Mouse (Mus musculus): ENCODE measurements at regions not wholly inside any gene's neighbourhood (a gene's known extent, or its start where the extent isn't known, plus 50 kb on each side); places are given as distances from the start of the nearest gene placed in this dataset.

DNA sequence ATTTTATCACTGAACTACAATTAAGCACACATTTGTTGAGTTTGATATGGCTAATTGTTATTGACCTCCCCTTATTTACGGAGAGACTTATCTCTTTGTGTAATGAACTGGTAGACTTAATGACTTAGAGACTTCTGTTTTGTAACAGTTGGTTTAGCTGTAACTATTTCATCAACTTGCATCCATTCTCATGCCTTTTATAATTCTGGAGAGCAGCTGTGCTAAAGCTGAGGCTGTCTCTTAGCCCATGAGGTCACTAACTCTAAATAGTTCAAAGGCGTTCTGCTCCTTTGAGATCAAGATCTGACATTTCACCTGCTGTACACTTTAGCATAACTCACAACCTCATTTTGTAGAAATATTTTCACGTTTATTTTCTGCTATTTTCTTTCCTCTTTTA lies 541.5 kb upstream of the Mef2c start:
- H3K4me1 ChIP-seq (ENCODE audit: control insufficient read depth, insufficient read depth, low read length): no peaks in the 10 kb centered on the region
- H3K4me2 ChIP-seq (ENCODE audit: low read depth, severe bottlenecking): no peak overlapping the region
- no peaks in the 10 kb centered on the region for H3K27me3 ChIP-seq (ENCODE audit: control insufficient read depth, insufficient read depth, low read length)
- H3K27ac ChIP-seq (replicated peaks; ENCODE audit: low read depth, low read length): no peak overlapping the region
- 76% methylated on average over 3 of the region's 3 CpGs for WGBS
- no peaks in the 10 kb centered on the region for H3K36me3 ChIP-seq (ENCODE audit: control insufficient read depth, insufficient read depth, low read length)
- no peak for ATAC-seq (ENCODE audit: insufficient number of reproducible peaks, low FRiP score, low TSS enrichment, low read depth)
- no peak overlapping the region for H3K4me3 ChIP-seq (ENCODE audit: low read depth, low read length)
- no peaks in the 10 kb centered on the region for H3K9me3 ChIP-seq (ENCODE audit: control insufficient read depth, low read length)
- no peak for DNase-seq (ENCODE audit: low spot score)
- no peak overlapping the region for H3K9ac ChIP-seq (ENCODE audit: low read length)

DNA sequence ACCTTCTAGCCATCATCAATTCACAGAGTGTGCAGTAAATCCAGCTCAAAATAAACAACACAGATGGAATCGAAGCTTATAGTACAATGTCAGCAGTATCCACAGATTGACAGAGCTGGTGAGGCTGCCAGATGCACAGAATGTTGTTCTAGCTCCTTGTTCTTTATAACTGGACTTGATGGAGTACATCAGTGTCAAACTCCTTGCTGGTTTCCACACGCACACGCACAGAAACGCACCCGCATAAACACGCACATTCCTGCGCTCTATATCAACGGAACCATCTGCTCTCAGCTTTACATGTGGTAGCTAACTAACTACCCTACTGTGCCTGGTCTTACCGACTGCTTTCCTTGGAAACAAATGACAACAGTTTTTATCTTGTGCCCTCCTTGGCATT lies 532.1 kb upstream of the Mef2c start:
- DNase-seq (ENCODE audit: low spot score) (no peak), ATAC-seq (ENCODE audit: insufficient number of reproducible peaks, low FRiP score, low TSS enrichment, low read depth) (no peak)
- no peaks in the 10 kb centered on the region for H3K4me1 ChIP-seq (ENCODE audit: control insufficient read depth, insufficient read depth, low read length)
- no peaks in the 10 kb centered on the region for H3K36me3 ChIP-seq (ENCODE audit: control insufficient read depth, insufficient read depth, low read length)
- 89% methylated on average over 9 of the region's 9 CpGs for WGBS
- H3K27ac ChIP-seq (replicated peaks; ENCODE audit: low read depth, low read length): no peak overlapping the region
- no peaks in the 10 kb centered on the region for H3K9me3 ChIP-seq (ENCODE audit: control insufficient read depth, low read length)
- H3K27me3 ChIP-seq (ENCODE audit: control insufficient read depth, insufficient read depth, low read length): no peaks in the 10 kb centered on the region
- no peak overlapping the region for H3K4me3 ChIP-seq (ENCODE audit: low read depth, low read length)
- no peak overlapping the region for H3K4me2 ChIP-seq (ENCODE audit: low read depth, severe bottlenecking)
- H3K9ac ChIP-seq (ENCODE audit: low read length): no peak overlapping the region

DNA sequence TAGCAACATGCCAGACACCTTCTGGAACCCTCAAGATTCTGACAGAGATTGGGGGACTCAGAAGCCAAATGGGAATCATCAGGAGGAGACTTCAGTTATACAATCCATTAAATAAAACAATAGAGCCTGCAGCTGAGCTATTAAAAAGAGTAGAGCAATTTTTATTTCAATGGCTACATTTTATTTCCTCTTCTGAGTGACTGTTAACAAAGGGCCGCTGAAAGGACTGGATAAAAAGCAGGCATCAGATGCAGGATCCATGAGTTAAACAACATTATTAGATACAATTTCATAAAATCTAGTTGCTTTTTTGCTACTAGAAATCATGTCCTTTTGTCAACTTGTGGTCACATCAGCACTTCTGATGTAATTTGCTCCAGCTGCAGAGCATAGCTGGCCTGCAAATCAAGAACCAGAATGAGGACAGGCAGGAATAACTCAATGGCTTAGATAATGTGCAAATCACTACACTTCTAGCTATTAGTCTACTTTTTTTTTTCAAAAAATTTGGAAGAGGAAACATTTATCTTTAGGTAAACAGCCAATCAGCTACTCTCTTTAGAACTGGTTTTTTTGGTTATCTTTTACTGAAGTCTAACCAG lies 529.5 kb upstream of the Mef2c start:
- Histone ChIP-seq H3K36me3 (ENCODE audit: control insufficient read depth, insufficient read depth, low read length) (no peaks in the 10 kb centered on the region), H3K4me2 (ENCODE audit: low read depth, severe bottlenecking) (no peak overlapping the region), H3K4me1 (ENCODE audit: control insufficient read depth, insufficient read depth, low read length) (no peaks in the 10 kb centered on the region), H3K9me3 (ENCODE audit: control insufficient read depth, low read length) (no peaks in the 10 kb centered on the region), H3K9ac (ENCODE audit: low read length) (no peak overlapping the region), H3K4me3 (ENCODE audit: low read depth, low read length) (no peak overlapping the region), H3K27me3 (ENCODE audit: control insufficient read depth, insufficient read depth, low read length) (no peaks in the 10 kb centered on the region), H3K27ac (replicated peaks; ENCODE audit: low read depth, low read length) (no peak overlapping the region)
- DNase-seq (ENCODE audit: low spot score) (no peak), ATAC-seq (ENCODE audit: insufficient number of reproducible peaks, low FRiP score, low TSS enrichment, low read depth) (no peak)
- 82% methylated on average over 1 of the region's 1 CpGs for WGBS

DNA sequence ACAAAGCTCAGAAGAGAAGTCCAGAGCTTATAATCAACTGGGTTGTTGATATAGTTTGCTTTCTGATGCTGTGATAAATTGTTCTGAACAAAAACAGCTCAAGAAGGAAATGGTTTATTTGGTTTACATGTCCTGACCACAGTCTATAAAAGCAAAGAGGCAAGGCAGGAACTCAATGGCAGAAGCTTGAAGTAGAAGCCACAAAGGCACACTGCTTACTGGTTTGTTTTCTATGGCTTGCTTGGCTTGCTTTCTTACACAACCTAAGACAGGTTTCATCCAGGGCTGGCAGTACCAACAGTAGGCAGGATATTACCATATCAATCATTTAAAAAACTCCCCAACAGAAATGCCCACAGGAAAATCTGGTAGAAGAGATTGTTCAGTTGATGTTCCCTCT lies 502.7 kb upstream of the Mef2c start:
- no peak for ATAC-seq (ENCODE audit: insufficient number of reproducible peaks, low FRiP score, low TSS enrichment, low read depth)
- no peaks in the 10 kb centered on the region for H3K36me3 ChIP-seq (ENCODE audit: control insufficient read depth, insufficient read depth, low read length)
- no peak overlapping the region for H3K4me2 ChIP-seq (ENCODE audit: low read depth, severe bottlenecking)
- H3K9me3 ChIP-seq (ENCODE audit: control insufficient read depth, low read length): no peaks in the 10 kb centered on the region
- no peak overlapping the region for H3K9ac ChIP-seq (ENCODE audit: low read length)
- no peaks in the 10 kb centered on the region for H3K27me3 ChIP-seq (ENCODE audit: control insufficient read depth, insufficient read depth, low read length)
- H3K4me1 ChIP-seq (ENCODE audit: control insufficient read depth, insufficient read depth, low read length): no peaks in the 10 kb centered on the region
- H3K4me3 ChIP-seq (ENCODE audit: low read depth, low read length): no peak overlapping the region
- DNase-seq (ENCODE audit: low spot score): no peak
- no peak overlapping the region for H3K27ac ChIP-seq (replicated peaks; ENCODE audit: low read depth, low read length)

DNA sequence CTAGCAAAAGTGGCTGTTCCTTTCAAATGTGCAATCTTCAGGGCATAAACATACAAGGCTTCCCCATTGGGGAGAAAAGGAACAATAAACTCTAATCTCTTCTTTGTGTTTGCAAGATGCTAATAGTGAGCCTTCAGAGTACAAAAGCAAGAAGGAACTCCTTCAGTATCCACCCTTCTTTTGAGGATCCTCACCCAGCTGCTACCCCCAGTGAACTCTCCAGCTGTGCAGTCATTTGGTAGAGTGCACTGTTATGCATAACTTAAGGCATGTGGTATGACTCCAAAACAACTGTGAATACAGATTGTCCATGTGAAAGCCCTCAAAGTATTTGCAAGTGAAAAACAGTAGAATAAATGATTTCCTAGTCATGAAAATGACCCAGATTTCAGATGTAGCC lies 487.1 kb upstream of the Mef2c start:
- ATAC-seq (ENCODE audit: insufficient number of reproducible peaks, low FRiP score, low TSS enrichment, low read depth) (no peak), DNase-seq (ENCODE audit: low spot score) (no peak)
- no peak overlapping the region for H3K4me3 ChIP-seq (ENCODE audit: low read depth, low read length)

DNA sequence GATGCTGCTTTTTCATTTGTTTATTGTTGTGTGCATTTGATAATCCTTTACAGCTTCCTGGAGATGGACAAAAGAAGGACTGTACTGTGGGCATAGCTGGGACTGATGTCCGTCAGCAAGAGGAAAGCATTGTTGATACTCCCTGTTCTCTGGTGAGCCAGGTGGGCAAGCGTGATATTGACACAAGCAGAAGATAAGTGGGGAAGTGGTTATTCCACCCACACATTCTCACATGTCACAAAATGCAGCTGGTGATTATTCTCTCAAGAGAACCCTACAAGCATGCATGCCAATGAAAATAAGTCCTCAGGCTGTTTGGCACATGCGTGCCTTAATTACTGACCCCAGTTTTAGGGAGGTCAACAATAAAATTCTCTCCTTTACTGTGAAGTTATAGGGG lies 483.0 kb upstream of the Mef2c start:
- Histone ChIP-seq H3K4me3 (ENCODE audit: low read depth, low read length) (no peak overlapping the region), H3K27me3 (ENCODE audit: control insufficient read depth, insufficient read depth, low read length) (no peaks in the 10 kb centered on the region), H3K9ac (ENCODE audit: low read length) (no peak overlapping the region), H3K4me1 (ENCODE audit: control insufficient read depth, insufficient read depth, low read length) (no peaks in the 10 kb centered on the region), H3K4me2 (ENCODE audit: low read depth, severe bottlenecking) (no peak overlapping the region), H3K27ac (replicated peaks; ENCODE audit: low read depth, low read length) (no peak overlapping the region), H3K9me3 (ENCODE audit: control insufficient read depth, low read length) (no peaks in the 10 kb centered on the region), H3K36me3 (ENCODE audit: control insufficient read depth, insufficient read depth, low read length) (no peaks in the 10 kb centered on the region)
- WGBS: 50% methylated on average over 3 of the region's 3 CpGs
- no peak for DNase-seq (ENCODE audit: low spot score)
- no peak for ATAC-seq (ENCODE audit: insufficient number of reproducible peaks, low FRiP score, low TSS enrichment, low read depth)

More for the DNA sequence above, 487.1 kb upstream of the Mef2c start:
- H3K9me3 ChIP-seq (ENCODE audit: control insufficient read depth, low read length): no peaks in the 10 kb centered on the region
- no peak overlapping the region for H3K27ac ChIP-seq (replicated peaks; ENCODE audit: low read depth, low read length)
- no peak overlapping the region for H3K4me2 ChIP-seq (ENCODE audit: low read depth, severe bottlenecking)
- no peaks in the 10 kb centered on the region for H3K4me1 ChIP-seq (ENCODE audit: control insufficient read depth, insufficient read depth, low read length)
- H3K9ac ChIP-seq (ENCODE audit: low read length): no peak overlapping the region
- no peaks in the 10 kb centered on the region for H3K27me3 ChIP-seq (ENCODE audit: control insufficient read depth, insufficient read depth, low read length)
- no peaks in the 10 kb centered on the region for H3K36me3 ChIP-seq (ENCODE audit: control insufficient read depth, insufficient read depth, low read length)

DNA sequence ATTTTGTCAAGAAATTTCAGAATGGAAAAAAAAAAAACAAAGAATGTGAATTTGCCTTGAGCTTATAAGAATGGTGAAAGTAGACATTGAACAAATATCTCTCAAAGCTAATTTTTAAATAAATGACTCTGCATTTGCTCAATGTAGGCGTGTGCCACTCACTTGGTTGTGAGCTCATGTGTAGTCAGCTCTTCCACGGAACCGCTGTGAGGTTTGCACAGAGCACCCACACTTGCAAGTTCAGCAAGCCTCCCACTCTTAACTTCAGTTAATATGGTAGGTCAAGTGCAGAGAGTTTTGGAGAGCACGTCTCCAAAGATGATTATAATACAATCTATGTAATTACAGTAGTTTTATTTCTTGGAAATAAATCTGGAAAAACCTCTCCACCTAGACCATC lies 479.9 kb upstream of the Mef2c start:
- no peak for ATAC-seq (ENCODE audit: insufficient number of reproducible peaks, low FRiP score, low TSS enrichment, low read depth)
- Histone ChIP-seq H3K36me3 (ENCODE audit: control insufficient read depth, insufficient read depth, low read length) (no peaks in the 10 kb centered on the region), H3K27me3 (ENCODE audit: control insufficient read depth, insufficient read depth, low read length) (no peaks in the 10 kb centered on the region), H3K4me2 (ENCODE audit: low read depth, severe bottlenecking) (no peak overlapping the region), H3K9ac (ENCODE audit: low read length) (no peak overlapping the region), H3K4me1 (ENCODE audit: control insufficient read depth, insufficient read depth, low read length) (no peaks in the 10 kb centered on the region), H3K4me3 (ENCODE audit: low read depth, low read length) (no peak overlapping the region), H3K9me3 (ENCODE audit: control insufficient read depth, low read length) (no peaks in the 10 kb centered on the region), H3K27ac (replicated peaks; ENCODE audit: low read depth, low read length) (no peak overlapping the region)
- 92% methylated on average over 4 of the region's 4 CpGs for WGBS
- DNase-seq (ENCODE audit: low spot score): no peak

DNA sequence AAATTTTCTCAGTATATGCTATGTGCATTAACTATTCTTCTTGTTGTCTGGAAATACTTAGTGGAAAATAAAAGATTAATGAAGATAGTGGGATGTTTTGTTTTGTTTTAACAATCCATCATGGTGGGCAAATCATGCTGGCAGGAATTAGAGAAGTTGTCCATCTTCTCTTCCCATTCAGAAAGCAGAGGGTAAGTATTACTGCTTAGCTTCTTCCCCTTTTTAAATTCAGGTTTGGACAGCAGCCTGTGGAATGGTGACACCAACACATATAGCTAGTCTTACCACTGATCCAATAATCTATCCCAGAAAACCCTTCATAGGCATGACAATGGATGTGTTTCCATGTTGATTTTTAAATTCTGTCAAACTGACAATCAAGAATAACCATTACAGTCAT lies 467.9 kb upstream of the Mef2c start:
- Histone ChIP-seq H3K4me1 (ENCODE audit: control insufficient read depth, insufficient read depth, low read length) (no peaks in the 10 kb centered on the region), H3K9me3 (ENCODE audit: control insufficient read depth, low read length) (no peaks in the 10 kb centered on the region), H3K4me2 (ENCODE audit: low read depth, severe bottlenecking) (no peak overlapping the region), H3K27me3 (ENCODE audit: control insufficient read depth, insufficient read depth, low read length) (no peaks in the 10 kb centered on the region), H3K9ac (ENCODE audit: low read length) (no peak overlapping the region), H3K36me3 (ENCODE audit: control insufficient read depth, insufficient read depth, low read length) (no peaks in the 10 kb centered on the region), H3K4me3 (ENCODE audit: low read depth, low read length) (no peak overlapping the region), H3K27ac (replicated peaks; ENCODE audit: low read depth, low read length) (no peak overlapping the region)
- ATAC-seq (ENCODE audit: insufficient number of reproducible peaks, low FRiP score, low TSS enrichment, low read depth): no peak
- no peak for DNase-seq (ENCODE audit: low spot score)

DNA sequence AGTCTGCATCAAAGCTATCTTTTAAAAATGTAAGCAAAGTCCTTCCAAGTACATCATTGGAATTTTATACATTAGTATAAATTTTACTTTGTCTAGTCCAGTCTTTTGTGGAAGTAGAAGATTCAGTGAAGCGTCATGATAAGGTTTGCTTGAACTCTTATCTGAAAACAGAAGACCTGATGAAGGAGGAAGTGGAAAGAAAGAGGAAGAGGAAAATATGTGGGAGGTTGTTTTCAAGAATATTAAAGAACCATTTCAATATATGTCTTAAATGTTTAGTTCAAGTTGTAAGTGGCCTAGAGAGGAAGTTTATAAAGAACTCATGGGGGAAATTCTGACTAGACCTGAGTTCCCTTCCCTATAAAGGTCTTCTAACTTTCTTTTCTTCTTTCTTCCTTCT lies 462.3 kb upstream of the Mef2c start:
- Histone ChIP-seq H3K27me3 (ENCODE audit: control insufficient read depth, insufficient read depth, low read length) (no peaks in the 10 kb centered on the region), H3K4me3 (ENCODE audit: low read depth, low read length) (no peak overlapping the region), H3K9ac (ENCODE audit: low read length) (no peak overlapping the region), H3K4me2 (ENCODE audit: low read depth, severe bottlenecking) (no peak overlapping the region), H3K36me3 (ENCODE audit: control insufficient read depth, insufficient read depth, low read length) (no peaks in the 10 kb centered on the region), H3K4me1 (ENCODE audit: control insufficient read depth, insufficient read depth, low read length) (peaks cover 3% of the 10 kb centered on the region), H3K9me3 (ENCODE audit: control insufficient read depth, low read length) (no peaks in the 10 kb centered on the region), H3K27ac (replicated peaks; ENCODE audit: low read depth, low read length) (no peak overlapping the region)
- 89% methylated on average over 1 of the region's 1 CpGs for WGBS
- DNase-seq (ENCODE audit: low spot score) (no peak), ATAC-seq (ENCODE audit: insufficient number of reproducible peaks, low FRiP score, low TSS enrichment, low read depth) (no peak)

Data from limb, embryonic 11.5 days (tissue).